Comparison of ENCODE assay signal across 17 mouse cellular contexts in the genomic region with DNA sequence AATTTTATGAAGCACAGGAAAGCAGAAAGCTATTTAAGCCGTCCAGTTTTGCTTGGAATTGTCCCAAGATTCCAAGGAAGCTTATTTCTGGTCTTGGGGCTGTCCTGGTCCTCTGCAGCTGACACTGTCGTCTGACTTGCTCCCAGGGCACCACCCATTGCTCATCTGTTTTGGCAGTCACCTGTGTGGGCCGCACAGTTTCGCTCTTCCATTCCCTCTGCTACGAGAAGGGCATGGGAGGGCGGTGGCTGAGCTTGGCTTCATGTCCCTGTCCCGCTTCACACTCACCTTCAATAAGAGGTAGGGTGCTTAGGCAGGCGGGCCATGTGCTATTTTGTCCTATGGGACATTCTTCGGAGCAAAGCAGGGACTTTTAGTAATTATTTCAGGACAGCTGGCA.
DNase-seq lines count a peak whose midpoint lies in the region; ATAC-seq and TF ChIP-seq lines count a peak whose summit lies in the region.
"Had no signal": no experiment of that assay in that cellular context is flagged by ENCODE, and none has a peak within 500 bp of the region (broad histone marks: within the 10 kb centered on the region; RNA-seq: fewer than 3 reads in every experiment).

No protein-coding gene starts in this region.

- intact Hi-C loops in gastrocnemius, postnatal 36 days (cut with DNase I), result loop anchor here (10.0 kb wide), 1 partner anchor 189 kb away; no protein-coding TSS in a partner anchor

- no peak overlapping the region; the same call in 1 of the 2 replicates for H3K27ac ChIP-seq in kidney, postnatal 0 days
- no peak overlapping the region for H3K27ac ChIP-seq in kidney, embryonic 15.5 days
- peak overlapping the region; percentile 32; the same call in 1 of the 2 replicates for H3K27ac ChIP-seq in heart, embryonic 13.5 days (replicated peaks)
- H3K27ac ChIP-seq: hindbrain, postnatal 0 days; neural tube, embryonic 12.5 days had no signal

- DNase-seq in gastrocnemius, postnatal 25 days, result peak; percentile 22
- no peak for DNase-seq in gastrocnemius, postnatal 36 days
- DNase-seq in kidney, postnatal 0 days (ENCODE audit: low spot score), result peak; percentile 35
- DNase-seq in kidney, postnatal 36 days, result peak; percentile 17 to 59
- DNase-seq in embryo, embryonic 10 days (ENCODE audit: low spot score), result no peak
- DNase-seq in neural tube, embryonic 10.5 days (ENCODE audit: extremely low spot score, low spot score), result no peak
- DNase-seq: adrenal gland, postnatal 10 days; cerebellum, adult 9-10 months; layer of hippocampus, adult 9-11 months; liver; lung, adult 2 months; spleen, adult 18-20 months; thymus, adult 18-20 months had no signal

- H3K36me3 ChIP-seq in kidney, postnatal 0 days (ENCODE audit: insufficient read depth, low read length), result no peaks in the 10 kb centered on the region
- H3K36me3 ChIP-seq in kidney, embryonic 15.5 days, result no peaks in the 10 kb centered on the region
- H3K36me3 ChIP-seq in heart, embryonic 13.5 days, result no peaks in the 10 kb centered on the region
- H3K36me3 ChIP-seq: neural tube, embryonic 12.5 days had no signal

- no peak overlapping the region for H3K4me2 ChIP-seq in kidney, postnatal 0 days (ENCODE audit: low read length)
- H3K4me2 ChIP-seq in kidney, embryonic 15.5 days, result no peak overlapping the region
- no peak overlapping the region for H3K4me2 ChIP-seq in heart, embryonic 13.5 days
- H3K4me2 ChIP-seq: neural tube, embryonic 12.5 days had no signal

- 49% methylated on average over 9 of the region's 9 CpGs for whole genome bisulfite sequencing in kidney, postnatal 0 days
- WGBS in kidney, embryonic 15.5 days, result 65% methylated on average over 9 of the region's 9 CpGs
- WGBS in heart, embryonic 13.5 days, result 58% methylated on average over 9 of the region's 9 CpGs

- H3K9me3 ChIP-seq in kidney, postnatal 0 days (replicated peaks; ENCODE audit: low read length), result no peaks in the 10 kb centered on the region
- no peaks in the 10 kb centered on the region for H3K9me3 ChIP-seq in kidney, embryonic 15.5 days (replicated peaks)
- H3K9me3 ChIP-seq in heart, embryonic 13.5 days, result no peaks in the 10 kb centered on the region
- H3K9me3 ChIP-seq: neural tube, embryonic 12.5 days had no signal

- H3K4me3 ChIP-seq in kidney, postnatal 0 days (replicated peaks; ENCODE audit: low read depth, low read length), result no peak overlapping the region
- H3K4me3 ChIP-seq in kidney, embryonic 15.5 days (replicated peaks), result no peak overlapping the region
- no peak overlapping the region for H3K4me3 ChIP-seq in heart, embryonic 13.5 days
- H3K4me3 ChIP-seq: neural tube, embryonic 12.5 days had no signal

- no peaks in the 10 kb centered on the region for H3K27me3 ChIP-seq in kidney, postnatal 0 days (ENCODE audit: insufficient read depth, low read length)
- no peaks in the 10 kb centered on the region for H3K27me3 ChIP-seq in kidney, embryonic 15.5 days
- H3K27me3 ChIP-seq in heart, embryonic 13.5 days (replicated peaks), result no peaks in the 10 kb centered on the region
- H3K27me3 ChIP-seq: neural tube, embryonic 12.5 days had no signal

- ATAC-seq in kidney, postnatal 0 days (replicated peaks; ENCODE audit: low FRiP score, low read depth), result no peak
- no peak for ATAC-seq in kidney, embryonic 15.5 days (replicated peaks; ENCODE audit: low FRiP score)
- no peak for ATAC-seq in heart, embryonic 13.5 days (ENCODE audit: extremely low read depth, insufficient number of reproducible peaks, low FRiP score, low TSS enrichment)
- ATAC-seq: hindbrain, postnatal 0 days had no signal

- H3K4me1 ChIP-seq in kidney, postnatal 0 days (replicated peaks; ENCODE audit: insufficient read depth, low read length), result peaks cover 8% of the 10 kb centered on the region; the same call in 1 of the 2 replicates
- peaks cover 42% of the 10 kb centered on the region for H3K4me1 ChIP-seq in kidney, embryonic 15.5 days
- peaks cover 76% of the 10 kb centered on the region for H3K4me1 ChIP-seq in heart, embryonic 13.5 days

- TF ChIP-seq CTCF in kidney, postnatal 0 days (IDR thresholded peaks at IDR 0.05; ENCODE audit: low read depth), result no peak

- no peak overlapping the region for H3K9ac ChIP-seq in kidney, postnatal 0 days (ENCODE audit: low read depth, low read length)
- H3K9ac ChIP-seq in kidney, embryonic 15.5 days, result no peak overlapping the region
- no peak overlapping the region; the same call in 1 of the 2 replicates for H3K9ac ChIP-seq in heart, embryonic 13.5 days
- H3K9ac ChIP-seq: neural tube, embryonic 12.5 days had no signal

Comparison
In these comparisons a context has a peak if more than half of its experiments do, and no peak if none do; other contexts are left out.
1. DNase-seq: peak in gastrocnemius, postnatal 25 days (single experiment), kidney, postnatal 0 days (single experiment) and kidney, postnatal 36 days (2 of 2); none in gastrocnemius, postnatal 36 days (0 of 2), embryo, embryonic 10 days (single experiment) and neural tube, embryonic 10.5 days (single experiment).